ENCODE assay signal across 8 mouse cellular contexts in the genomic region with DNA sequence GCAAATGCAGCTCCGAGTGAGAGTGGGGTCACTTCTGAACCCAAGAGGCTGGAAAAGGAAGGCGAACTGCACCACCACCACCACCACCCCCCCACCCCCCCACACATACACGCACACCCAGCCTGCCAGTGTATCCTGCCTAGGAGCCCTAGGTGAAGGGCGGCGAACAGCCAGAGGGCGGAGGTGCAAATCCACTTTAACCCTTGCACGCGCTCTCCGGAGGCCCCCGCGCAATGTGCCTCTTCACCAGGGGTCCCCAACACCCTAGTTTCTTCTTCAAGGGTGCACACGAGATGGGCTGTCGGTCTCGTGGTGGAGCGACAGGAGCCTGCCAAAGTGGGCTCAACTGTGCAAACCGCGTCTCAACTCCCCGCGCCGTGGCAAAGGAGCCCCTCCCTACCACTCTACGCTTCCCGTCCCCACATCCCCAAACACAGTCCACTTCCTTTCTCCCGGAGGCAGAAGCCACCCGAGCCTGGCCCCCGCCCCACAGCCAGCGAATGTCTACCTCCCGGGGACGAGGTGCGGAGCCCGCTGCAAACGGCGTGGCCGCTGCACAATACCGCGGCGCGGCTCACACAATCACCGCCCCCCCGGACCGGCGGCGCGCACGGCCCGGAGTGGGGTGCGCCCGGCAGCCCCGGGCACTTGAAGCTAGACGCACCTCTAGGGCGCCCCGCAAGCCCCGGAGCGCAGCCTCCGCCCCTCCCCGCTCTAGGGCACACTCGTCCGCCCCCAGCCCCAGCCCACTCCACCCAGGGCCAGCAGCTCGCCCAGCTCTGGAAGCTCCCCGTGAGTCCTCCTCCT. TPM values are rescaled to one million over a fixed set of nuclear protein-coding genes. Genes with fewer than 3 reads are reported as not detected.
A peak's percentile ranks its signal among the peaks of the same experiment; 100 is the strongest.
DNase-seq lines count a peak whose midpoint lies in the region; ATAC-seq and TF ChIP-seq lines count a peak whose summit lies in the region.

No protein-coding gene starts in this region.

- 0 out of 2 replicates have a peak, but pooled peaks cover 3% of the 10 kb centered on the region for H3K79me2 ChIP-seq in liver, adult 2 months (ENCODE audit: control insufficient read depth, insufficient read depth, low read length)

- H3K9ac ChIP-seq in forebrain, embryonic 14.5 days (ENCODE audit: low read length): peak overlapping the region; percentile 96
- peak overlapping the region; percentile 96 for H3K9ac ChIP-seq in hindbrain, embryonic 12.5 days
- peak overlapping the region; percentile 92 for H3K9ac ChIP-seq in liver, adult 2 months (ENCODE audit: low read depth, low read length)
- peak overlapping the region; percentile 82 for H3K9ac ChIP-seq in midbrain, embryonic 16.5 days (ENCODE audit: low read depth, low read length)

- peak; percentile 22; the same call in 1 of the 2 replicates for ATAC-seq in cerebellum, adult (ENCODE audit: insufficient number of reproducible peaks, low FRiP score, low TSS enrichment)
- ATAC-seq in CD4-positive, CD25-positive, alpha-beta regulatory T cell, adult 4 months: peak; percentile 40
- peak; percentile 51 for ATAC-seq in forebrain, embryonic 14.5 days
- ATAC-seq in hindbrain, embryonic 12.5 days (ENCODE audit: low FRiP score): peak; percentile 44
- ATAC-seq in midbrain, embryonic 16.5 days: peak; percentile 59

- TF ChIP-seq CTCF in liver, adult 2 months (IDR thresholded peaks at IDR 0.05; ENCODE audit: low read depth, low read length): no peak

- no peak for DNase-seq in cerebellum, adult 8-10 months
- peak; percentile 48 for DNase-seq in forebrain, embryonic 14.5 days (ENCODE audit: low spot score)
- no peak for DNase-seq in liver, adult 2 months (ENCODE audit: extremely low read depth, low read depth, low spot score)
- peak; percentile 34 to 55 for DNase-seq in thymus, postnatal 36 days

- H3K4me1 ChIP-seq in forebrain, embryonic 14.5 days (ENCODE audit: control insufficient read depth, insufficient read depth, low read length): peaks cover 28% of the 10 kb centered on the region
- peaks cover 50% of the 10 kb centered on the region for H3K4me1 ChIP-seq in hindbrain, embryonic 12.5 days
- H3K4me1 ChIP-seq in liver, adult 2 months (ENCODE audit: control insufficient read depth, insufficient read depth, low read length): peaks cover 7% of the 10 kb centered on the region; the same call in 1 of the 2 replicates
- peaks cover 40% of the 10 kb centered on the region for H3K4me1 ChIP-seq in midbrain, embryonic 16.5 days (ENCODE audit: control insufficient read depth, insufficient read depth, low read length)

- H3K27ac ChIP-seq in forebrain, embryonic 14.5 days (ENCODE audit: low read depth, low read length): peak overlapping the region; percentile 98
- peak overlapping the region; percentile 98 for H3K27ac ChIP-seq in hindbrain, embryonic 12.5 days
- H3K27ac ChIP-seq in liver, adult 2 months (replicated peaks; ENCODE audit: insufficient read depth, low read depth, low read length): peak overlapping the region; percentile 48; the same call in 1 of the 2 replicates
- peak overlapping the region; percentile 96 for H3K27ac ChIP-seq in midbrain, embryonic 16.5 days (ENCODE audit: low read length)

- H3K36me3 ChIP-seq in forebrain, embryonic 14.5 days (ENCODE audit: control insufficient read depth, insufficient read depth, low read length): no peaks in the 10 kb centered on the region
- no peaks in the 10 kb centered on the region for H3K36me3 ChIP-seq in hindbrain, embryonic 12.5 days
- H3K36me3 ChIP-seq in liver, adult 2 months (ENCODE audit: control insufficient read depth, insufficient read depth, low read length): no peaks in the 10 kb centered on the region
- H3K36me3 ChIP-seq in midbrain, embryonic 16.5 days (ENCODE audit: control insufficient read depth, insufficient read depth, low read length): no peaks in the 10 kb centered on the region

- WGBS in forebrain, embryonic 14.5 days: under 1% methylated on average over 57 of the region's 59 CpGs
- WGBS in hindbrain, embryonic 12.5 days: under 1% methylated on average over 59 of the region's 59 CpGs
- WGBS in liver, adult 2 months: 6% methylated on average over 59 of the region's 59 CpGs
- under 1% methylated on average over 49 of the region's 59 CpGs for WGBS in midbrain, embryonic 16.5 days

- H3K9me3 ChIP-seq in forebrain, embryonic 14.5 days (replicated peaks; ENCODE audit: control insufficient read depth, low read length): no peaks in the 10 kb centered on the region
- H3K9me3 ChIP-seq in hindbrain, embryonic 12.5 days (replicated peaks): no peaks in the 10 kb centered on the region
- H3K9me3 ChIP-seq in midbrain, embryonic 16.5 days (replicated peaks; ENCODE audit: control insufficient read depth, low read length, poor library complexity, severe bottlenecking): no peaks in the 10 kb centered on the region

- no peak for TF ChIP-seq POLR2A in liver, adult 2 months (IDR thresholded peaks at IDR 0.05; ENCODE audit: extremely low read depth, insufficient read depth, low read length)

- H3K4me2 ChIP-seq in forebrain, embryonic 14.5 days (ENCODE audit: low read length): peak overlapping the region; percentile 98
- peak overlapping the region; percentile 98 for H3K4me2 ChIP-seq in hindbrain, embryonic 12.5 days (replicated peaks)
- peak overlapping the region; percentile 94 for H3K4me2 ChIP-seq in midbrain, embryonic 16.5 days (ENCODE audit: low read length)

- H3K4me3 ChIP-seq in forebrain, embryonic 14.5 days (ENCODE audit: low read depth, low read length): peak overlapping the region; percentile 91
- peak overlapping the region; percentile 83 for H3K4me3 ChIP-seq in hindbrain, embryonic 12.5 days
- H3K4me3 ChIP-seq in liver, adult 2 months (ENCODE audit: insufficient read depth, low read depth, low read length): peak overlapping the region; percentile 99
- peak overlapping the region; percentile 68 for H3K4me3 ChIP-seq in midbrain, embryonic 16.5 days (ENCODE audit: low read depth, low read length)

- no peaks in the 10 kb centered on the region for H3K27me3 ChIP-seq in forebrain, embryonic 14.5 days (replicated peaks; ENCODE audit: control insufficient read depth, insufficient read depth, low read length)
- no peaks in the 10 kb centered on the region for H3K27me3 ChIP-seq in hindbrain, embryonic 12.5 days
- H3K27me3 ChIP-seq in liver, adult 2 months (ENCODE audit: control insufficient read depth, insufficient read depth, low read length): no peaks in the 10 kb centered on the region
- no peaks in the 10 kb centered on the region for H3K27me3 ChIP-seq in midbrain, embryonic 16.5 days (ENCODE audit: control insufficient read depth, insufficient read depth, low read depth, low read length)

RNA-seq across cellular contexts. Expression of a gene that starts 49.0 kb away (rescaled TPM):
- polyA plus RNA-seq in CD4-positive, CD25-positive, alpha-beta regulatory T cell, adult 4 months (2017; shearing (Covaris generic)): not detected
- polyA plus RNA-seq in forebrain, embryonic 14.5 days (2014; fragmentation: Nextera tagmentation; extraction: Ambion mirVana): not detected in 2 replicates
- not detected in 2 replicates for polyA plus RNA-seq in hindbrain, embryonic 12.5 days (2016; fragmentation: Nextera tagmentation; extraction: Ambion mirVana)
- not detected in 2 replicates for total RNA-seq in liver, adult 2 months (2014; rRNA removed)
- not detected in 2 replicates for polyA plus RNA-seq in liver, adult 2 months (2012; rRNA removed)
- polyA plus RNA-seq in midbrain, embryonic 16.5 days (2015; fragmentation: Nextera tagmentation; extraction: Ambion mirVana): not detected in 2 replicates

Comparison
In these comparisons a context has a peak if more than half of its experiments do, and no peak if none do; other contexts are left out.
1. DNase-seq: peak in forebrain, embryonic 14.5 days (single experiment) and thymus, postnatal 36 days (2 of 2); none in cerebellum, adult 8-10 months (single experiment) and liver, adult 2 months (single experiment).
2. H3K27ac ChIP-seq: peak in every context shown above with its lines; median percentile 98 in forebrain, embryonic 14.5 days; 98 in hindbrain, embryonic 12.5 days; 96 in midbrain, embryonic 16.5 days; 48 in liver, adult 2 months.
3. Peak in every context shown above with its lines, with median percentiles within 50 percentile points of each other: ATAC-seq, H3K4me2 ChIP-seq, H3K4me3 ChIP-seq and H3K9ac ChIP-seq.